Mouse (Mus musculus) hindbrain, embryonic 10.5 days (tissue): Measurements from ENCODE around the gene Tmem39b. TPM values are rescaled to one million over a fixed set of nuclear protein-coding genes. Genes with fewer than 3 reads are reported as not detected.

ENCODE experiments used
- DNase-seq: peaks from one replicate; pipeline ENCODE4 v3.0.0-alpha.2; 2017; ENCODE audit warnings: low spot score
- H3K27ac ChIP-seq: fragments of 300-500 bp; sonication (generic); 2 replicates; pipeline ENCODE4 v1.5.1; 2016; ENCODE audit warnings: mild to moderate bottlenecking, moderate library complexity
- H3K27me3 ChIP-seq: fragments of 300-500 bp; sonication (generic); 2 replicates; pipeline ENCODE4 v1.6.1; 2016; ENCODE audit warnings: mild to moderate bottlenecking; ENCODE audit not compliant: poor library complexity, insufficient read depth, severe bottlenecking
- H3K36me3 ChIP-seq: fragments of 300-500 bp; sonication (generic); 2 replicates; pipeline ENCODE4 v1.6.1; 2016; ENCODE audit warnings: mild to moderate bottlenecking, moderate library complexity
- H3K4me1 ChIP-seq: fragments of 300-500 bp; sonication (generic); replicated peaks from 2 replicates; pipeline ENCODE4 v1.6.1; 2016; ENCODE audit warnings: mild to moderate bottlenecking
- H3K4me3 ChIP-seq: fragments of 300-500 bp; sonication (generic); 2 replicates; pipeline ENCODE4 v1.5.1; 2016; ENCODE audit warnings: mild to moderate bottlenecking, moderate library complexity
- H3K9me3 ChIP-seq: fragments of 300-500 bp; sonication (generic); 2 replicates; pipeline ENCODE4 v1.6.1; 2016; ENCODE audit warnings: mild to moderate bottlenecking, moderate library complexity
- WGBS: fragments of 180-500 bp; shearing (Covaris S2); methylation state at CpG from one replicate; pipeline ENCODE4 v1.1.7; 2016; 5-methylcytosine and 5-hydroxymethylcytosine counted together
- polyA plus RNA-seq: library from polyadenylated mRNA; unstranded; fragments of >200 nt; fragmentation: Nextera tagmentation; extraction: Ambion mirVana; gene quantifications from 2 replicates; pipeline ENCODE4 v1.2.1, GENCODE M21; 2016

Gene Tmem39b
- polyA plus RNA-seq, 1 experiment from 2014 or later, result 24.1 TPM

DNA sequence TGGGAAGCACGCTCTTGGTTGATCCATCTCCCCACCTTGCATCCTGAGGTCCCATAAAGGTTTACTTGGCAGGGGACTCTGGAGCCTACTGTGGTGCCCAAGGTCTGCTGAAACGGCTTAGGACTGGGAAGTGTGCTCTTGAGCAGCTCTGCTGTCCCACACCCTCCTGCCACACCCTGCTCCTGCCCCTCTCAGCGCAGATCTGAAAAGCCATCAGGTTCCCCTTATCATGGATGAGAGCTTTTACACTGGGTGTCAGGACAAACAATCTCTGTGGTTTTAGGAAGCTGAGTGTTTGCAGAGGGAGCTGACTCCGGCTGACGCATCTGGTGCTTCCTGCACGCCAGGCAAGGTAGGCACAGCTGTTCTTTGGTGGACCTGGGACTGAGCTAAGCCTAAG lies 62.8 kb downstream of the Tmem39b start:
- Histone ChIP-seq H3K36me3 (peaks cover 99% of the 10 kb centered on the region), H3K4me3 (no peak overlapping the region), H3K9me3 (no peaks in the 10 kb centered on the region), H3K27me3 (no peaks in the 10 kb centered on the region), H3K4me1 (peaks cover 8% of the 10 kb centered on the region), H3K27ac (no peak overlapping the region)
- DNase-seq, result no peak
- WGBS, result 94% methylated on average over 6 of the region's 6 CpGs

DNA sequence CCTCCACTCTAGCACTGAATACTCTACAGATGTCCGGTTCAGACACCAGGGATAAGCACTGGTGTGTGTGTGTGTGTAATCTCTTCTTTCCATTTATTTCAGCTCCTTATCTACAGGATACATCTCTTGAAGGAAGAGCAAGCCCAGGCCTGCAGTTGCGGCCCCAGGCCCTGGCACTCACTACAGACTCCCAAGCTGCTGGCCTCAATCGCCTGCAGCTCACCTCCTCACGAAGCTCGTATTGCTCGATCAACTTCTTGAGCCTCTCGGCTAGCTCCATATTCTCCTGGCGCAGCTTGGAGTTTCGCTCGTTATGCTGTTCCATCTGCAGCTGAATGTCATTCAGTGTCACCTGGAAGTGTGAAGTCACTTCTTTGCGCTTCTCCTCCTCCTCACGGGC lies 64.8 kb downstream of the Tmem39b start:
- H3K27me3 ChIP-seq, result no peaks in the 10 kb centered on the region
- peaks cover 100% of the 10 kb centered on the region for H3K36me3 ChIP-seq
- no peak overlapping the region for H3K4me3 ChIP-seq
- DNase-seq, result no peak
- H3K9me3 ChIP-seq, result no peaks in the 10 kb centered on the region
- WGBS, result 93% methylated on average over 12 of the region's 12 CpGs
- H3K4me1 ChIP-seq, result no peaks in the 10 kb centered on the region
- H3K27ac ChIP-seq, result no peak overlapping the region

DNA sequence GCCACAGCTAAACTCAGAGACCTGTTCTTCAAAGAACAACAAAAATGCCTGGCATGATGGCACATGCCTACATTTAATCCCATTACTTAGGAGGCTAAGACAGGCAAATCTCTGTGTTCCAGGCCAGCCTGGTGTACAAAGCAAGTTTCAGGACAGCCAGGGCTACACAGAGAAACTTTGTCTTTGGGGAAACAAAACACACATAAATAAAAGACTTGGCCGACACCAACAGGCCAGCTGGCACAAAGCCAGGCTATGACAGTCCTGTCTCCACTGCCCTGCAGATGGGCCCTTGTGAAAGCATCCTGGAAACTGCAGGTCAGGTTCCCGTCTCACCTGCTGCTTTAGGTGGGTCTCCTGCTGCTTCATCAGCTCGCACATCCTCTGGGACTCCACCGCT lies 65.7 kb downstream of the Tmem39b start:
- peaks cover 100% of the 10 kb centered on the region for H3K36me3 ChIP-seq
- H3K27ac ChIP-seq, result no peak overlapping the region
- H3K4me3 ChIP-seq, result no peak overlapping the region
- H3K9me3 ChIP-seq, result no peaks in the 10 kb centered on the region
- H3K4me1 ChIP-seq, result peaks cover 3% of the 10 kb centered on the region; the same call in 1 of the 2 replicates
- H3K27me3 ChIP-seq, result no peaks in the 10 kb centered on the region
- no peak for DNase-seq
- 90% methylated on average over 4 of the region's 4 CpGs for WGBS

Other genes with a start within 250 kb of the Tmem39b start
- 22.2 and 24.8 TPM in 2 replicates for gene Bsdc1, start 235.3 kb downstream of the Tmem39b start, polyA plus RNA-seq
- not detected in 2 replicates for gene Tssk3, start 205.8 kb downstream of the Tmem39b start, polyA plus RNA-seq
- gene Fam229a, start 205.6 kb downstream of the Tmem39b start, polyA plus RNA-seq, result 0.41 TPM in 1 of 2 replicates, not detected in the other
- 1,645 and 2,027 TPM in 2 replicates for gene Marcksl1, start 183.3 kb downstream of the Tmem39b start, polyA plus RNA-seq
- gene Hdac1, start 154.1 kb downstream of the Tmem39b start, polyA plus RNA-seq, result 241 and 286 TPM in 2 replicates
- gene Lck, start 123.2 kb downstream of the Tmem39b start, polyA plus RNA-seq, result 6.5 and 6.6 TPM in 2 replicates
- 0.46 and 1.0 TPM in 2 replicates for gene Fam167b, start 118.3 kb downstream of the Tmem39b start, polyA plus RNA-seq
- gene Eif3i, start 96.2 kb downstream of the Tmem39b start, polyA plus RNA-seq, result 268 and 293 TPM in 2 replicates
- gene Tmem234, start 96.2 kb downstream of the Tmem39b start, polyA plus RNA-seq, result 226 and 229 TPM in 2 replicates
- gene Dcdc2b, start 82.6 kb downstream of the Tmem39b start, polyA plus RNA-seq, result 0.90 and 1.3 TPM in 2 replicates
- gene Iqcc, start 77.7 kb downstream of the Tmem39b start, polyA plus RNA-seq, result 27.7 and 29.1 TPM in 2 replicates
- 53.2 and 75.0 TPM in 2 replicates for gene Ccdc28b, start 72.9 kb downstream of the Tmem39b start, polyA plus RNA-seq
- gene Txlna, start 55.8 kb downstream of the Tmem39b start, polyA plus RNA-seq, result 90.1 and 108 TPM in 2 replicates
- gene Kpna6, start 24.1 kb downstream of the Tmem39b start, polyA plus RNA-seq, result 14.5 and 16.4 TPM in 2 replicates
- 160 and 168 TPM in 2 replicates for gene Khdrbs1, start 45.5 kb upstream of the Tmem39b start, polyA plus RNA-seq
- 230 and 278 TPM in 2 replicates for gene Ptp4a2, start 114.4 kb upstream of the Tmem39b start, polyA plus RNA-seq
- gene Spocd1, start 232.4 kb upstream of the Tmem39b start, polyA plus RNA-seq, result 0.05 TPM in 1 of 2 replicates, not detected in the other